Mouse (Mus musculus) neural tube, embryonic 15.5 days (tissue): ENCODE measurements around the gene Dars2. TPM values are rescaled to one million over a fixed set of nuclear protein-coding genes. Genes with fewer than 3 reads are reported as not detected.

ENCODE experiments used
- ATAC-seq: fragments of 200-750 bp; cut with Nextera tagmentation; 2 replicates; pipeline ENCODE4 v1.8.0; 2017; ENCODE audit warnings: mild to moderate bottlenecking, moderate TSS enrichment, moderate library complexity; ENCODE audit not compliant: low FRiP score
- H3K27ac ChIP-seq: fragments of 300-500 bp; sonication (generic); replicated peaks from 2 replicates; pipeline ENCODE4 v1.5.1; 2015; ENCODE audit warnings: mild to moderate bottlenecking, inconsistent platforms
- H3K27me3 ChIP-seq: fragments of 300-500 bp; sonication (generic); replicated peaks from 2 replicates; pipeline ENCODE4 v1.6.1; 2015; ENCODE audit warnings: inconsistent platforms
- H3K36me3 ChIP-seq: fragments of 300-500 bp; sonication (generic); 2 replicates; pipeline ENCODE4 v1.6.1; 2015; ENCODE audit warnings: inconsistent platforms
- H3K4me1 ChIP-seq: fragments of 300-500 bp; sonication (generic); 2 replicates; pipeline ENCODE4 v1.6.1; 2015; ENCODE audit warnings: inconsistent platforms
- H3K4me2 ChIP-seq: fragments of 300-500 bp; sonication (generic); 2 replicates; pipeline ENCODE4 v1.6.1; 2015; ENCODE audit warnings: inconsistent platforms, mild to moderate bottlenecking, moderate library complexity
- H3K4me3 ChIP-seq: fragments of 300-500 bp; sonication (generic); replicated peaks from 2 replicates; pipeline ENCODE4 v1.5.1; 2015; ENCODE audit warnings: mild to moderate bottlenecking, inconsistent platforms
- H3K9ac ChIP-seq: fragments of 300-500 bp; sonication (generic); replicated peaks from 2 replicates; pipeline ENCODE4 v1.6.1; 2015; ENCODE audit warnings: mild to moderate bottlenecking, inconsistent platforms
- H3K9me3 ChIP-seq: fragments of 300-500 bp; sonication (generic); replicated peaks from 2 replicates; pipeline ENCODE4 v1.6.1; 2016; ENCODE audit warnings: inconsistent platforms
- WGBS: fragments of 180-500 bp; shearing (Covaris S2); methylation state at CpG from one replicate; pipeline ENCODE4 v1.1.7; 2015; ENCODE audit warnings: mixed read lengths; 5-methylcytosine and 5-hydroxymethylcytosine counted together
- polyA plus RNA-seq: library from polyadenylated mRNA; unstranded; fragments of >200 nt; fragmentation: Nextera tagmentation; extraction: Ambion mirVana; gene quantifications from 2 replicates; pipeline ENCODE4 v1.2.1, GENCODE M21; 2015

Gene Dars2
- polyA plus RNA-seq, 1 experiment from 2014 or later: 23.2 TPM

DNA sequence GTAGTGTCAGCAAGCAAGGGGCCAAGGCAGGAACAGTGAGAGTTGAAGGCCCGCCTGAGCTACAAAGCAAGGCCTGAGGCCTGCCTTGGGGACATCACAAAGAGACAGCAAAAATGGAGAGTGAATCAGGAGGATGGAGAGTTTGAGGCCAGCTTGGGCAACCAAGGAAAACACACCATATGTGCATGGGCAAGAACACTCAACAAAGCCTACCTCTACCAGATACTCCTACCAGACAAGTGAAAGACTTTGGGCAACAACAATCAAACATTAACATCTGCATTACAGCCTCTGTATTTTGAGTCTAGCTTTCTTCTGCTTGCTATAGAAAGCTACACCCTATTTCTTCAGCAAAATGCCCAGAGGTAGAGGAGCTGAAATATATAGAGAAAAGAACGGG, 62.4 kb downstream of the Dars2 start:
- WGBS: 96% methylated on average over 2 of the region's 2 CpGs
- H3K4me2 ChIP-seq: no peak overlapping the region
- no peaks in the 10 kb centered on the region for H3K4me1 ChIP-seq
- no peak overlapping the region for H3K9ac ChIP-seq
- H3K27me3 ChIP-seq: no peaks in the 10 kb centered on the region
- peaks cover 27% of the 10 kb centered on the region for H3K36me3 ChIP-seq
- H3K27ac ChIP-seq: no peak overlapping the region
- H3K4me3 ChIP-seq: no peak overlapping the region
- H3K9me3 ChIP-seq: no peaks in the 10 kb centered on the region
- ATAC-seq: no peak

DNA sequence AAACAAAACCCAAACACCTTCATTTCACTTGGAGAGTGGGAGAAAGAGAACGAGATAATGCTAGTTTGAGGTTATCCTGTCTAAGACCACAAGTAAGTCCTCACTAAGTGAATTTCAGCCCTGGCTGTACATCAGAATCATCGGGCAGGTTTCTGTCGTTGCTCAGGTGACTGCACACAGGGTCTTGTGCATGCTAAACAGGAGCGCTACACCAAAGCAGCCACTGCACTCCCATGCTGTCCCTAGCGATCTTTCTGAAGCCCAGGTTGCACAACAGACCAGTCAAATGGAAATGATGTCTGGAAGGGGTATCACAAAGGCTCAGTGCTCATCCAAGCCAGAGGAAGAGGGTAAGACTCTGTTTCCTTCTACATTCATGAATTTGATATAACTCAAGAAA, 64.0 kb downstream of the Dars2 start:
- H3K4me3 ChIP-seq: no peak overlapping the region
- peaks cover 16% of the 10 kb centered on the region for H3K36me3 ChIP-seq
- ATAC-seq: no peak
- no peak overlapping the region for H3K9ac ChIP-seq
- H3K27me3 ChIP-seq: no peaks in the 10 kb centered on the region
- 78% methylated on average over 5 of the region's 5 CpGs for WGBS
- H3K9me3 ChIP-seq: no peaks in the 10 kb centered on the region
- H3K4me1 ChIP-seq: no peaks in the 10 kb centered on the region
- no peak overlapping the region for H3K27ac ChIP-seq
- H3K4me2 ChIP-seq: no peak overlapping the region

DNA sequence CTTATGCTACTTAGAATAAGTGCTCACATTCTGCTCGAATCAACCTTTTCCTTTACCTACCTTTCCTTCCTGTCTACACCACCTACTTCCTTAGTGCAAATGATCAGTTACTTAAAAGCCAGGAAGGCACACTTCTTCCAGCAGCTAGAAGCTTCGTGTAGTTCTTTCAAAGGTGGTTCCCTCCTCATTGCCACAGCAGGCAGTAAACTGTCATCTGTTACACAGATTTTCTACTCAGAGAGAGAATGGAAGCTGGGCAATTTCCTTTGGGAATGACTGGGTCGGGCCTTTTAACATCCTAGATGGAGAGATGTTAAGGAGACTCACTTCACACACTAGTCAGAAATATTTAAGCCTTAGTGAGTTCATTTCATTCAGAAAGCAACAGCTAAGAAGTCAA, 64.9 kb downstream of the Dars2 start:
- Histone ChIP-seq H3K27ac (no peak overlapping the region), H3K27me3 (no peaks in the 10 kb centered on the region), H3K4me3 (no peak overlapping the region), H3K4me1 (no peaks in the 10 kb centered on the region), H3K36me3 (peaks cover 17% of the 10 kb centered on the region), H3K4me2 (no peak overlapping the region), H3K9me3 (no peaks in the 10 kb centered on the region), H3K9ac (no peak overlapping the region)
- WGBS: 51% methylated on average over 3 of the region's 3 CpGs
- no peak for ATAC-seq

DNA sequence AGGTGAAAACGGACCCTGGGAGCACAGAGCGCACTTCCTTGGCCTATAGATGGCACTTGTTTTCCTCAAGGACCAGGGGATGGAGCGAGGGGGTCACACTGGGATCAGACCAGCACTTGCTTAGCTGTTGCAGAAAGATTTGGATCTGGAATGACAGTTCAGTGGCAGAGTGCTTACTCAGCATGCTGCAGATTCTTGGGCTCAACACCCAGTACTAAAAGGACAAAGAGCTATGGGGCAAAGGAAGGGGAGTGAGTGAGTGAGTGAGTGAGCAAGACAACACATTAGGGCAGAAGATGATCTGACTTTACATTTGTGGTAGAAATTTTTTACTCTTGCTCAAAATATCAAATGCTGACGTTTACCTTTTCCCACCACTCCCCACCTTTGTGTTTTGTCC, 65.5 kb downstream of the Dars2 start:
- H3K27ac ChIP-seq: no peak overlapping the region
- H3K9ac ChIP-seq: no peak overlapping the region
- WGBS: 68% methylated on average over 4 of the region's 4 CpGs
- no peak overlapping the region for H3K4me2 ChIP-seq
- no peaks in the 10 kb centered on the region for H3K27me3 ChIP-seq
- ATAC-seq: no peak
- H3K36me3 ChIP-seq: peaks cover 18% of the 10 kb centered on the region
- no peaks in the 10 kb centered on the region for H3K9me3 ChIP-seq
- no peaks in the 10 kb centered on the region for H3K4me1 ChIP-seq
- no peak overlapping the region for H3K4me3 ChIP-seq

DNA sequence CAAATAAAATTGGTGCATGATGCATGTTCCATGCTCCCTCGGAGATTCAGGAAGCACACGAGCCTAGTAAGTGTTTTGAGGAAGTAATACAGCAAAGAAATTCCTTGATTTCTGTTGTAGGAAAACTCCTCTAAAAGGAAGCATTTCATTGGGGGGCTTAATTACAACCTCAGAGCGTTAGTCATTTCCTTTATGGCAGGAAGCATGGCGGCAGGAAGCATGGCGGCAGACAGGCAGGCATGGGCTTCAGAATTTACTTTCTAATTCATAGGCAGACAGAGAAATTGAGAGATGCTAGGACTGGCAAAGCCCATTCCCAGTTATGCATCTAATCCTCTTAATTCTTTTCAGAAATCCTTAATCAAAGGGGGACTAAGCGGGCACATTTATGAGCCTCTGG, 76.6 kb downstream of the Dars2 start:
- Histone ChIP-seq H3K9ac (no peak overlapping the region), H3K4me3 (no peak overlapping the region), H3K27ac (no peak overlapping the region), H3K9me3 (no peaks in the 10 kb centered on the region), H3K4me1 (no peaks in the 10 kb centered on the region), H3K4me2 (no peak overlapping the region), H3K27me3 (no peaks in the 10 kb centered on the region), H3K36me3 (no peaks in the 10 kb centered on the region)
- WGBS: 84% methylated on average over 6 of the region's 6 CpGs
- ATAC-seq: no peak

Other genes starting within 250 kb of the Dars2 start
- gene Rc3h1, start 164.2 kb downstream of the Dars2 start, polyA plus RNA-seq: 6.1 and 7.3 TPM in 2 replicates
- 3.4 TPM in 2 replicates for gene Serpinc1, start 92.1 kb downstream of the Dars2 start, polyA plus RNA-seq
- 9.0 and 13.0 TPM in 2 replicates for gene Zbtb37, start 35.8 kb downstream of the Dars2 start, polyA plus RNA-seq
- 9.1 and 14.5 TPM in 2 replicates for gene Cenpl, start 55 bp upstream of the Dars2 start, polyA plus RNA-seq
- 18.7 and 20.6 TPM in 2 replicates for gene Klhl20, start 60.9 kb upstream of the Dars2 start, polyA plus RNA-seq
- gene Ankrd45, start 72.0 kb upstream of the Dars2 start, polyA plus RNA-seq: 20.8 and 24.4 TPM in 2 replicates
- gene Tex50, start 88.7 kb upstream of the Dars2 start, polyA plus RNA-seq: 1.0 and 1.2 TPM in 2 replicates
- gene Prdx6, start 180.6 kb upstream of the Dars2 start, polyA plus RNA-seq: 168 and 232 TPM in 2 replicates